Mouse (Mus musculus) heart, adult 8-10 months (tissue): ENCODE results near the gene Slc35e1. TPM values are rescaled to one million over a fixed set of nuclear protein-coding genes. Genes with fewer than 3 reads are reported as not detected.

Source experiments
- microRNA-seq: library from miRNA; unstranded; fragments of <30 nt; microRNA quantifications from one replicate; pipeline ENCODE4 v1.2.0, GENCODE M21; 2022
- total RNA-seq, 4 experiments: library from RNA; stranded (reverse); gene quantifications; 2 replicates each; pipeline ENCODE4 v1.2.4; 2022

The Slc35e1 gene
- total RNA-seq, 4 experiments from 2014 or later = 77.1 to 88.7 (median 82.1) TPM

Small RNA genes lying within 50 kb of the gene (microRNA-seq; reads per million reads assigned to microRNA genes)
- gene Gm28019 = not detected
- 5.3 reads per million, percentile 12 among the genes with 10 or more reads in this experiment for gene Mir7068

Other genes with a start within 250 kb of the Slc35e1 start
- gene Gm10282, start 187.4 kb downstream of the Slc35e1 start, total RNA-seq = 1 to 10 TPM; 5.4 to 8.3 (median 7.5) TPM
- gene Klf2, start 173.6 kb downstream of the Slc35e1 start, total RNA-seq = 10 to 100 TPM; 40.3 to 74.6 (median 52.7) TPM
- 10 to 100 TPM; 36.8 to 46.7 (median 38.3) TPM for gene Eps15l1, start 71.2 kb downstream of the Slc35e1 start, total RNA-seq
- 10 to 100 TPM; 18.1 to 29.0 (median 23.1) TPM for gene Calr3, start 48.7 kb downstream of the Slc35e1 start, total RNA-seq
- 1 to 10 TPM; 4.8 to 5.2 (median 4.8) TPM for gene 1700030K09Rik, start 48.7 kb downstream of the Slc35e1 start, total RNA-seq
- 10 to 100 TPM; 34.7 to 43.9 (median 37.2) TPM for gene Cherp, start 17.4 kb downstream of the Slc35e1 start, total RNA-seq
- 1 to 10 TPM; 6.3 to 8.5 (median 7.6) TPM for gene Med26, start 55.7 kb upstream of the Slc35e1 start, total RNA-seq
- 100 to 1,000 TPM; 117 to 141 (median 135) TPM for gene Smim7, start 78.5 kb upstream of the Slc35e1 start, total RNA-seq
- 100 to 1,000 TPM; 501 to 520 (median 513) TPM for gene Tmem38a, start 79.4 kb upstream of the Slc35e1 start, total RNA-seq
- gene Nwd1, start 154.1 kb upstream of the Slc35e1 start, total RNA-seq = under 1 TPM; 0.31 to 0.79 (median 0.46) TPM
- 10 to 100 TPM; 71.4 to 77.8 (median 74.3) TPM for gene Sin3b, start 230.7 kb upstream of the Slc35e1 start, total RNA-seq